Mouse (Mus musculus) natural killer cell, adult 2 months (primary cell): ENCODE results near the gene Cd46.

ENCODE experiments used
- DNase-seq, 2 experiments: peaks; one replicate each; pipeline ENCODE4 v3.0.0; 2022; ENCODE audit warnings: low spot score in 2 of 2

The Cd46 gene

DNA sequence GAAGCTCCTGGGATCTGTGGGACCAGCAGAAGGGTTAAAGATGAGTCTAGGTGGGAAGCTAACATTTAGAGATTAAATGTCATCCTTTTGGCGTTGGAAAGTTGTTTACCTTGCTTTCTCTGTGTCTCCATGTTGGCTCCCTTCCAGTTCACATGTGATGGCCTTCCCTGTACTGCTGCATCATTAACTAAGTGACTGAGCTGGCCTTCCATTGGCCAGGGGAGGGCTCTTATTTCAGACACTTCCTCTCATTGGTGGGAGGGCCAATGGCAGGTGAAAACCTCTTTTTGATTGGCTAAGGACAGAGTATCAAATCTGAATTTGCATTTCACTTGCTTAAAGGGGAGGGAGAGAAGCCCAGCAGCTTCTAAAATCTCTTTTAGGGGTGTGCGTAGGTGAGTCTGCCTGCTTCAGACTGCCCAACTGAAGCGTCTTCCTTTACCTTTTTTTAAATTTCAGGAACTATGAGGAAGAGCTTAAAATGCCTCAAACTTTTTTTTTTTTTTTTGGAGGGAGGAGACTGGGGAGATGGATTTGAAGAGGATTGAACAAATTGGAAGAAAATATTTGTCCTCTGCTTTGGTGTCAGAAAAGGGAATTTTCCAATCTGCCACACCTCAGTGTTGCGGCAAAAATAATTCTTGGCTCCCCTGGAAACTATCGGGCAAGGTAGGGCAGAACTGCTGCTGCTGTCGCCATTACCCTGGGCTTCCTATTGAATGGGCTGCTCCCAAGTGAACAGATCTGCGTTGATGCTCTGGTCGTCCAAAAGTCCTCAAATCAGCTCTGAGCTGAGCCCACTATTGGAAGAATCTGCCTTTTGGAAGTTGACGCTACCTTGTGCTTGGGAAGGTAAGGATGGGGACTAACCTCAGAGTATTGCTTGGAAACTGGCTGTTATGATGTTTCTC is 73.7 kb downstream of the Cd46 start:
- DNase-seq, result peak; percentile 37 to 45

DNA sequence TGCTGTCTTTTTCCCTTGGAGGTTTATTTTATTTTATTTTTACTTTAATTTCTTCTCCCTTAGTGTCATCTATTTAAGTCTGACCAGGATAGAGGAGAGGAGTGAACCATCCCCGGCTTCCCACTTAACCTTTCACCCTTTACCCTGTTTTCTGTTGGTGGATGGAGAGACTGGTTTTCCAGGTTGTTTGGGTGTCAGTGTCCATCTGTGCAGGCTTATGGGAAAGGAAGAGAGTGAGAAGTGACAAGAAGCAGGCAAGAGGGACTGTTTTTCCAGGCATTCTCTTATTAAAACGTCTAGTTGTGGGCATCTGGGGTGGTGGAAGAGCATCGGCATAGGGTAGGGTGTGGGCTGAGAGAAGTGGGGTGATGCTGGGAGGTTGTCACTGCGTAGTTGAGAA is 74.4 kb downstream of the Cd46 start:
- DNase-seq, result no peak

DNA sequence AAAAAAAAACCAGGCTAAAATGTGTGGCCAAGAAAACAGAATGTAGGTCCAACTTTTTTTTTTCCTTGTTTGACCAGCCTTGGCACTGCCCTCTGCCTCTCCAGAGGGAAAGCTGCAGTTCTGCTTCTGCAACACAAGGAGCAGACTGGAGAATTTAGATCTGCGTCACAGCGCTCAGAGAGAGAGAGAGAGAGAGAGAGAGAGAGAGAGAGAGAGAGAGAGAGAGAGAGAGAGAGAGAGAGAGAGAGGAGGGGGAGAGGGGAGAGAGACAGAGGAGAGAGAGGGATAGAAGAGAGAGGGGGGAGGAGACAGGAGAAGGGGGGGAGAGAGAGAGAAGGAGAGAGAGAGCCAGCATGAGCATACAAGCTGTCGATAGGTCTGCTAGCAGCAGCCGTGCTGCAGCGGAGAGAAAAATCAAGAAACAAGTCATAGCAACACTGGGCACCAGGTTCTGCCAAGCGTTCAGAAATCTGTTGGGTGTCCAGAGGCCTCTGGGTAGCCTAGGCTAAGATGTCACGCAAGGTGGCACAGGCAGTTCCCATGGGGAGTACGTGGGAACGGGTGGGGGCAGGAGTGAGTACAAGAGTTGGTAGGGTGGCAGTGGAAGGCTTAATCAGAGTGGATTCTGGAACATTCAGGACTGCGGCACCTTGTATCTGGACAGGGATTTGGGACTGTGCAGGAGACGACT is 75.1 kb downstream of the Cd46 start:
- DNase-seq, result no peak

DNA sequence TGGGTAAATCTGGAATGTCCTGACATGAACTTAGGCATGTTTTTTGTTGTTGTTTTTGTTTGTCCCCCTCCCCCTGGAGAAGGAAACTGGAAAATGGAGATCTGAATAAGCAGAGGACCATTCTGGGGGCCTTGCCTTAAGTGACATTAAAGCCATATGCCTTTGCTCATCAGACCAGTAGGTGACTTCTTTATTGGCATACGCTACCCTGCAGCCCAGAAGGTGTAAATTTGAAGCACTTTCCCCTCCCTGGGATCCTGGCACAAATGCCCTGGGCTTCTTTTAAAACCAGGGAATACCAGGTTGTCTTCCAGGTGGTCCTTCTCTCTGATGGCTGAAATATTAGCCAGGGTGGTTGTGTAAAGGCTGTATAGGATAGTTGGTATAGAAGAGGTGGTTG is 76.8 kb downstream of the Cd46 start:
- DNase-seq, result no peak

GRCm38 (mm10) chr1:195014201-195014885 is 77.7 kb downstream of the Cd46 start:
- no peak for DNase-seq

- no peak for DNase-seq
Measured at GRCm38 (mm10) chr1:195012531-195012930, 79.5 kb downstream of the Cd46 start.

DNA sequence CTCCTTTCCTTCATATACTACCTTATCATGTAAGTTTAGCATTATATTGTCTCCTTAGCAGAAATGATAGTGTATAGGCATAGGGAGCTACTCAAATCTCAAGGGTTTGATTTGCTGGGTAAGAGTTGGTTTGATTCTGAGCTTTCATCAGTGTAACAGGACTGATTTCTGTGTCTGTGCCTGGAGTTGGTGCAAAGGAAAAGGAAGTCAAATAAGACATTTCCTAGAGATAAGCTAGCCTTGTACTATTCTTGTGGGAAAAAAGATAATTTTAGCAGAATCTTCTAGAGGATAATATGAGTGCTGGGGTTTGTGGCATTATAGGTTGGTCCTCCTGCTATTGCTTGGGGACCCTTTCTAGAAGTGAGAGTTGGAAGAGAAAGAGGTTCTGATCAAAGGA is 85.8 kb downstream of the Cd46 start:
- no peak for DNase-seq

DNA sequence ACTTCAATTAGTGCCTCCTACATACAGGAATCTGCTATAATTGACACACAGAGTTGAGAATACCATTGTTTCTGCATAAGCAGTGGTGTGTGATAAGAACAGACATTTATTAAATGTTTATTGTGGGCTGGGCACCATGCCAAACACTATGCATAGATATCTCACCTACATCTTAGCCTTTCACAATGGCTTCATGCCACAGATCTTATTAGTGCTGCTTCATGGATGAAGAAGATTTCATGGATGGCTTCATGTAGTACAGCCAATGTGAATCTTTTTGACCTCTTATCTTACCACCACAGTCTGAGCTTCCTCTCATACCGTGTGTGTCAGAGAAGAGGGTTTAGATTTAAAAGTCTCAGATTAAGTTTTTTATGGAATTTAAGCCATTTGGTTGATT is 87.9 kb downstream of the Cd46 start:
- DNase-seq, result no peak

DNA sequence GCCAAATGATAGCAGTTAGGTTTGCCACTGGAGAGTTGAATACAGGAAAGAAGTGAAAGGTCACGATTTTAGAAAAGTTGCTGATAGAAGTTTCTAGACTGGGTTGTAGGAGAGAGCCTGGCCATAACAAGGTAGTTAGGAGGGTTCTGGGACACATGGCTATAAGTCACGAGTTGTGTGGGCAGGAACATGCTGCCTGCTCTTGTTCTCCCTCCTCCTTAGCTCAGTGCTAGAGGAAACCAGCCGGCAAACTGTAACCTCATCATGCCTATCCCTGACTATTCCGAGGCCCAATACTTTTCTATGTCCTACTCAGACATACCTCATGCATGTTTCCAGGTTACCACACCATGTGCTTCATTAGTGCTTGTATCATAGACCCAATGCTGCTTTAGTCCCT is 88.7 kb downstream of the Cd46 start:
- DNase-seq, result no peak

DNA sequence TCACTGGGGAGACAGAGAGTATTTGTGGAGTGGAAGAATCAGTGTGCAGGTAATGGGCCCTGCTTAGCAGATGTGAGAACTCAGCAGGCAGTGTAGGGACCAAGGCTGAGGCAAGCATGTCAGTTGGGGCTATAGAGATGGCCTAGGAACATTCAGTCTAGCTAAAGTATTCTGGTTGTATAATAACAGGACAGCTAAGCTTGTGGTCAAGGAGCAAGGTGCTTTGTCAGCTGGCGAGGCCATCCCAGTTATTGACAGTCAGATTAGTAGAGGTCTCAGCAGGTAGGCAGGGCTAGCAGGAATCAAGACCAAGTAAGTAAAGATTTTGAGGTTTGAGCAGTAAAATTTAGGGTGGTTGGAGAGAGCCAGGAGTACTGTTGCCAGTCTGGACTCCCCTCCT is 93.7 kb downstream of the Cd46 start:
- no peak for DNase-seq

- DNase-seq, result peak; percentile 76 to 88
Measured at GRCm38 (mm10) chr1:194995196-194995595, 96.9 kb downstream of the Cd46 start.

- no peak for DNase-seq
Measured at GRCm38 (mm10) chr1:194994262-194994661, 97.8 kb downstream of the Cd46 start.

DNA sequence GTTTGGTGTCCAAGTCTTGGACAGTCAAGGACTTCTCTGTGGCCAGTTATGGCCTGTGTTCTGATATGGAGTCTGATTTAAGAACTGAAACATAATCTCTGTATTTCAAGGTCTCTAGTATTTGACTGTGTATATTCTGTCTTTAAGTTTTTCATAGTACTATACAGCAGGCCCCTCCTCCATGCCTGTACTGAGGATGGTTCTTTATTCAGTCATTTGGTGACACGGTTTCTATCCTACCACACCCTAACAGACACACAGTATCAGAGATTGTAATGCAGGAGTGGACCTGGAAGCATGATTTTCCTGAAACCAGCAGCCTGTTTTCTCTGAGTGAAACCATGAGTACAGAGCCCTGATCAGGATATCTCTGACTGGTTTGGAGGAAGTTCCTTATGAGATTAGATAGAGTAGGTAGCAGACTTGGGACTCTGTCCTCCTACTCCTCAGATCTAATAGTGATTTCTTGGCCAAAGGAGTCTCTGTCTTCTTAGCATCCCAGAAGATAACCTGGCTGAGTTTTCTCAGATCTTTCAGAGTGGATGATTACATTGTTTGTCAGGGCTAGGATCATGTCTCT is 98.5 kb downstream of the Cd46 start:
- no peak for DNase-seq

DNA sequence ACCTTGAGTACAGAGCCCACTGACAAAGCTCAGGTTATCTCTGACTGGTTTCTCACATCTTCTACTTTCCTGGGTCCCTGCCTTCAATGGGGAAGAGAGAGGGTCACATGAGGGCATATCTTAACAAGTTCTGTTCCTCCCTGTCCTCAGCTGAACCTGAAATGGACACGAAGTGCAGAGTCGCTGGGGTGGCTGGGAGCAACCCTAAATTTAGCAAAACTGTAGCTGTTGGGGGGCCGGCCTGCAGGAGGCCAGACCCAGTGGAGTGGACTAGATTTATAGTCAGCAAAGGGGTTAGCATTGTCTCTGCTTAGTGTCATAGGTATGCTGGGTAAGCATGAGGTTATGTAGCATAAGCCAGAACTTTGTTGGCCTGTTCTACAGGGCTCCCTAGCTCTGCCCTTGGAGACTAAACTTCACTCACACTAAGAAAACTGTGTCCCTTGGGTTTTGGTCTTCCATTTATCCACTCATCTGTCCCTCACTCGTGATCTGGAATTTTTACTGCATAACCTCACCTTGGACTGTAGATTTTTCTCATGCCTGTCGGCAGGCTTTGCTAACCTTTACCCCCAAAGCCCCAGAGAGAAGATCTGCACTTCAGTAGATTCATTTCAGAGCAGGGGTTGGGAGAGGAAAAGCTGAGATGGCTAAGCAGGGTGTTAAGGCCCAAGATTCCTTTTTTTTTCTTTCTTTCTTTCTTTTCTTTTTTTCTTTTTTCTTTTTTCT is 99.3 kb downstream of the Cd46 start:
- DNase-seq, result no peak

GRCm38 (mm10) chr1:194991654-194992053 is 100.4 kb downstream of the Cd46 start:
- DNase-seq, result no peak

DNA sequence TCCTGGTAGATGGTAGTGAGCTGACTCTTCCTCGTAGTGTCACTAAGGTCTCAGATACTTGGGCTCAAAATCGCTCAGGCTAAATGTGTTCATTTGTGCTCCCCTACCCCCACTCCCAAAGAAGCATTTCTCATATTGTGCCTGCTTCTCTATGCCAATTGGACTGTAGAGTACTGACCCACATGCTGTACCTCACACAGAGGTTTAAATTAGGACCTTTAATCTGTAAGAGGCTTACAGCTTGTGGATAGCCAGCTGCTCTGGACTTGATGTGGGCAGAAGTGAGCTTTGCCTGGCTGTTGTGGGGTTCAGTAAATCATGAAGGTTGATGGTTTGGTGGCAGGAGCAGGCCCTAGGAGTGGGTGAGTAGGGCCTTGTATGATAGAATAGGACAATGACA is 101.1 kb downstream of the Cd46 start:
- DNase-seq, result no peak

DNA sequence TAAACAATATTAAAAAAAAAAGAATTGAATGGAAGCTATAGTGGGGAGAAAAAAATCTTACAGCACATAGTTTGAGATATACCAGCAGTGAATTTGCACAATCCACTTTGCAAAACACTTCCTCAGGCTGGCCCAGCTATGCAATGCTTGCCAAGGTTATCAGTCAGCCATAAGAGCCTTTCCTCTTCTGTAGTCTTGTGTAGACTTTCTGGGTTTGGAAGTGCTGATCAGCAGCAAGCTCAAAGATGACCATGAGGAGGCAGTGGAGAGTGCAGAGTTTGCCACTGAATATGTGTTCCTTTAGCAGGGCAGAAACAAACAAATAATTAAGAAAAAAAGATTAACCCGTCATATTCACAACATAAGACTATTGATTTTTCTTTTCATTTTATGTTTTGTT is 103.0 kb downstream of the Cd46 start:
- DNase-seq, result no peak
